Comparison of ENCODE assay signal across 8 mouse cellular contexts in genomic region chr6:64727751-64728403, GRCm38 (mm10). TPM values are rescaled to one million over a fixed set of nuclear protein-coding genes. Genes with fewer than 3 reads are reported as not detected.
DNase-seq lines count a peak whose midpoint lies in the region; ATAC-seq and TF ChIP-seq lines count a peak whose summit lies in the region.

No protein-coding gene starts in this region.

- no peaks in the 10 kb centered on the region for H3K9me3 ChIP-seq in hindbrain, embryonic 11.5 days (ENCODE audit: control insufficient read depth, low read length)
- H3K9me3 ChIP-seq in limb, embryonic 14.5 days (ENCODE audit: control insufficient read depth, low read length) = no peaks in the 10 kb centered on the region
- H3K9me3 ChIP-seq in midbrain, embryonic 15.5 days = no peaks in the 10 kb centered on the region

- H3K4me3 ChIP-seq in hindbrain, embryonic 11.5 days (ENCODE audit: low read depth, low read length) = peak overlapping the region; percentile 37
- peak overlapping the region; percentile 41 for H3K4me3 ChIP-seq in limb, embryonic 14.5 days (replicated peaks; ENCODE audit: low read length)
- H3K4me3 ChIP-seq in midbrain, embryonic 15.5 days = peak overlapping the region; percentile 32

- no peak overlapping the region for H3K27ac ChIP-seq in hindbrain, embryonic 11.5 days (ENCODE audit: low read depth, low read length)
- no peak overlapping the region for H3K27ac ChIP-seq in limb, embryonic 14.5 days (replicated peaks; ENCODE audit: low read depth, low read length)
- H3K27ac ChIP-seq in midbrain, embryonic 15.5 days = no peak overlapping the region

- TF ChIP-seq POLR2A in limb, embryonic 14.5 days (IDR thresholded peaks at IDR 0.05; ENCODE audit: borderline replicate concordance, extremely low read depth, insufficient read depth, insufficient read length) = no peak

- no peak for ATAC-seq in hindbrain, embryonic 11.5 days (ENCODE audit: low FRiP score)
- ATAC-seq in limb, embryonic 14.5 days (ENCODE audit: low FRiP score, low read depth) = no peak
- 0 out of 2 replicates have a peak, but pooled peaks have one; percentile 15 for ATAC-seq in midbrain, embryonic 15.5 days (replicated peaks)

- H3K4me1 ChIP-seq in hindbrain, embryonic 11.5 days (replicated peaks; ENCODE audit: control insufficient read depth, insufficient read depth, low read length) = peaks cover 13% of the 10 kb centered on the region
- peaks cover 14% of the 10 kb centered on the region for H3K4me1 ChIP-seq in limb, embryonic 14.5 days (ENCODE audit: control insufficient read depth, insufficient read depth, low read length)
- peaks cover 27% of the 10 kb centered on the region for H3K4me1 ChIP-seq in midbrain, embryonic 15.5 days

- peak overlapping the region; percentile 73 for H3K4me2 ChIP-seq in hindbrain, embryonic 11.5 days (replicated peaks; ENCODE audit: low read depth, low read length)
- H3K4me2 ChIP-seq in limb, embryonic 14.5 days (replicated peaks; ENCODE audit: low read depth, low read length, severe bottlenecking) = peak overlapping the region; percentile 80
- peak overlapping the region; percentile 57 for H3K4me2 ChIP-seq in midbrain, embryonic 15.5 days

- H3K36me3 ChIP-seq in hindbrain, embryonic 11.5 days (ENCODE audit: control insufficient read depth, insufficient read depth, low read length) = no peaks in the 10 kb centered on the region
- H3K36me3 ChIP-seq in limb, embryonic 14.5 days (ENCODE audit: control insufficient read depth, insufficient read depth, low read length) = no peaks in the 10 kb centered on the region
- no peaks in the 10 kb centered on the region for H3K36me3 ChIP-seq in midbrain, embryonic 15.5 days (replicated peaks)

- H3K9ac ChIP-seq in hindbrain, embryonic 11.5 days (ENCODE audit: low read depth, low read length) = no peak overlapping the region
- no peak overlapping the region for H3K9ac ChIP-seq in limb, embryonic 14.5 days (ENCODE audit: low read depth, low read length, severe bottlenecking)
- no peak overlapping the region for H3K9ac ChIP-seq in midbrain, embryonic 15.5 days

- peaks cover 56% of the 10 kb centered on the region for H3K27me3 ChIP-seq in hindbrain, embryonic 11.5 days (ENCODE audit: control insufficient read depth, insufficient read depth, low read length)
- peaks cover 57% of the 10 kb centered on the region for H3K27me3 ChIP-seq in limb, embryonic 14.5 days (ENCODE audit: control insufficient read depth, insufficient read depth, low read length)
- peaks cover 53% of the 10 kb centered on the region for H3K27me3 ChIP-seq in midbrain, embryonic 15.5 days (replicated peaks)

- under 1% methylated on average over 29 of the region's 29 CpGs for WGBS in hindbrain, embryonic 11.5 days
- WGBS in limb, embryonic 14.5 days = under 1% methylated on average over 29 of the region's 29 CpGs
- WGBS in midbrain, embryonic 15.5 days = under 1% methylated on average over 29 of the region's 29 CpGs

- peak; percentile 35 to 49 for DNase-seq in cerebellum, postnatal 25 days
- no peak for DNase-seq in cerebellum, adult 11-12 months
- peak; percentile 39 for DNase-seq in embryo, embryonic 10 days (ENCODE audit: low spot score)
- DNase-seq in hindbrain, embryonic 11.5 days (ENCODE audit: low spot score) = peak; percentile 61
- no peak for DNase-seq in limb, embryonic 14.5 days (ENCODE audit: low spot score)
- DNase-seq in right cerebral cortex, postnatal 14 days = no peak
- no peak for DNase-seq in layer of hippocampus, adult 9-10 months (ENCODE audit: low spot score)

RNA-seq across cellular contexts. Expression of gene Atoh1, which starts 1.0 kb away (rescaled TPM):
- polyA plus RNA-seq in hindbrain, embryonic 11.5 days (2014; fragmentation: Nextera tagmentation; extraction: Ambion mirVana) = 24.8 and 28.6 TPM in 2 replicates
- 0.03 and 0.04 TPM in 2 replicates for polyA plus RNA-seq in limb, embryonic 14.5 days (2012; rRNA removed)
- 0.14 TPM in 1 of 2 replicates, not detected in the other for polyA plus RNA-seq in limb, embryonic 14.5 days (2014; fragmentation: Nextera tagmentation; extraction: Ambion mirVana)
- 1.4 and 1.5 TPM in 2 replicates for polyA plus RNA-seq in midbrain, embryonic 15.5 days (2015; fragmentation: Nextera tagmentation; extraction: Ambion mirVana)

Comparison
In these comparisons a context has a peak if more than half of its experiments do, and no peak if none do; other contexts are left out.
1. DNase-seq: peak in cerebellum, postnatal 25 days (2 of 2), embryo, embryonic 10 days (single experiment) and hindbrain, embryonic 11.5 days (single experiment); none in cerebellum, adult 11-12 months (single experiment), limb, embryonic 14.5 days (single experiment), right cerebral cortex, postnatal 14 days (single experiment) and layer of hippocampus, adult 9-10 months (single experiment).
2. RNA of gene Atoh1, which starts 1.0 kb away (polyA plus RNA-seq): 24.8 to 28.6 TPM in hindbrain, embryonic 11.5 days; 1.4 to 1.5 TPM in midbrain, embryonic 15.5 days and 0.03 to 0.14 TPM in limb, embryonic 14.5 days; every median in the first group is over 10 times any median in the second.
3. Peak in every context shown above with its lines, with median percentiles within 50 percentile points of each other: H3K4me2 ChIP-seq and H3K4me3 ChIP-seq.